Mouse (Mus musculus): ENCODE measurements around the gene Ppp4r1. TPM values are rescaled to one million over a fixed set of nuclear protein-coding genes. Genes with fewer than 3 reads are reported as not detected.

The Ppp4r1 gene
- polyA plus RNA-seq, 1 experiment from 2014 or later: 32.5 TPM

- H3K4me3 ChIP-seq (replicated peaks; ENCODE audit: low read depth, low read length): no peak overlapping the region
- ATAC-seq (replicated peaks; ENCODE audit: low FRiP score, low read depth): no peak
- no peak overlapping the region for H3K27ac ChIP-seq
- no peaks in the 10 kb centered on the region for H3K9me3 ChIP-seq (replicated peaks; ENCODE audit: low read length)
- no peaks in the 10 kb centered on the region for H3K36me3 ChIP-seq (ENCODE audit: insufficient read depth, low read length)
- no peak overlapping the region for H3K9ac ChIP-seq (ENCODE audit: low read depth, low read length)
- WGBS: 59% methylated on average over 4 of the region's 4 CpGs
- TF ChIP-seq CTCF (IDR thresholded peaks at IDR 0.05; ENCODE audit: low read depth): no peak
- no peak overlapping the region for H3K4me2 ChIP-seq (ENCODE audit: low read length)
- no peaks in the 10 kb centered on the region for H3K27me3 ChIP-seq (ENCODE audit: insufficient read depth, low read length)
- DNase-seq (ENCODE audit: low spot score): no peak
- no peaks in the 10 kb centered on the region for H3K4me1 ChIP-seq (replicated peaks; ENCODE audit: insufficient read depth, low read length)
Measured at GRCm38 (mm10) chr17:65798446-65798845, 16.1 kb downstream of the Ppp4r1 start.

GRCm38 (mm10) chr17:65799353-65799752 is 17.0 kb downstream of the Ppp4r1 start:
- TF ChIP-seq CTCF (IDR thresholded peaks at IDR 0.05; ENCODE audit: low read depth): no peak
- WGBS: 77% methylated on average over 1 of the region's 1 CpGs
- Histone ChIP-seq H3K4me3 (replicated peaks; ENCODE audit: low read depth, low read length) (no peak overlapping the region), H3K9me3 (replicated peaks; ENCODE audit: low read length) (no peaks in the 10 kb centered on the region), H3K4me2 (ENCODE audit: low read length) (no peak overlapping the region), H3K9ac (ENCODE audit: low read depth, low read length) (no peak overlapping the region), H3K27me3 (ENCODE audit: insufficient read depth, low read length) (no peaks in the 10 kb centered on the region), H3K27ac (no peak overlapping the region), H3K4me1 (replicated peaks; ENCODE audit: insufficient read depth, low read length) (no peaks in the 10 kb centered on the region), H3K36me3 (ENCODE audit: insufficient read depth, low read length) (no peaks in the 10 kb centered on the region)
- ATAC-seq (replicated peaks; ENCODE audit: low FRiP score, low read depth): no peak
- DNase-seq (ENCODE audit: low spot score): no peak

- no peaks in the 10 kb centered on the region for H3K4me1 ChIP-seq (replicated peaks; ENCODE audit: insufficient read depth, low read length)
- H3K4me3 ChIP-seq (replicated peaks; ENCODE audit: low read depth, low read length): no peak overlapping the region
- DNase-seq (ENCODE audit: low spot score) (no peak), ATAC-seq (replicated peaks; ENCODE audit: low FRiP score, low read depth) (no peak)
- 85% methylated on average over 6 of the region's 6 CpGs for WGBS
- no peaks in the 10 kb centered on the region for H3K27me3 ChIP-seq (ENCODE audit: insufficient read depth, low read length)
- no peak overlapping the region for H3K9ac ChIP-seq (ENCODE audit: low read depth, low read length)
- H3K27ac ChIP-seq: no peak overlapping the region
- no peak overlapping the region for H3K4me2 ChIP-seq (ENCODE audit: low read length)
- 0 out of 2 replicates have a peak, but pooled peaks cover 4% of the 10 kb centered on the region for H3K36me3 ChIP-seq (ENCODE audit: insufficient read depth, low read length)
- TF ChIP-seq CTCF (IDR thresholded peaks at IDR 0.05; ENCODE audit: low read depth): no peak
- no peaks in the 10 kb centered on the region for H3K9me3 ChIP-seq (replicated peaks; ENCODE audit: low read length)
Measured at GRCm38 (mm10) chr17:65800451-65800850, 18.1 kb downstream of the Ppp4r1 start.

GRCm38 (mm10) chr17:65802026-65802425 is 19.7 kb downstream of the Ppp4r1 start:
- DNase-seq (ENCODE audit: low spot score): no peak
- Histone ChIP-seq H3K4me3 (replicated peaks; ENCODE audit: low read depth, low read length) (no peak overlapping the region), H3K9ac (ENCODE audit: low read depth, low read length) (no peak overlapping the region), H3K27ac (no peak overlapping the region), H3K36me3 (ENCODE audit: insufficient read depth, low read length) (0 out of 2 replicates have a peak, but pooled peaks cover 4% of the 10 kb centered on the region), H3K27me3 (ENCODE audit: insufficient read depth, low read length) (no peaks in the 10 kb centered on the region), H3K4me1 (replicated peaks; ENCODE audit: insufficient read depth, low read length) (no peaks in the 10 kb centered on the region), H3K9me3 (replicated peaks; ENCODE audit: low read length) (no peaks in the 10 kb centered on the region), H3K4me2 (ENCODE audit: low read length) (no peak overlapping the region)
- 83% methylated on average over 4 of the region's 4 CpGs for WGBS
- TF ChIP-seq CTCF (IDR thresholded peaks at IDR 0.05; ENCODE audit: low read depth): no peak
- ATAC-seq (replicated peaks; ENCODE audit: low FRiP score, low read depth): no peak

- H3K9ac ChIP-seq (ENCODE audit: low read depth, low read length): no peak overlapping the region
- H3K27me3 ChIP-seq (ENCODE audit: insufficient read depth, low read length): no peaks in the 10 kb centered on the region
- no peak overlapping the region for H3K4me3 ChIP-seq (replicated peaks; ENCODE audit: low read depth, low read length)
- 69% methylated on average over 4 of the region's 4 CpGs for WGBS
- H3K36me3 ChIP-seq (ENCODE audit: insufficient read depth, low read length): 0 out of 2 replicates have a peak, but pooled peaks cover 8% of the 10 kb centered on the region
- no peak overlapping the region for H3K4me2 ChIP-seq (ENCODE audit: low read length)
- no peak for ATAC-seq (replicated peaks; ENCODE audit: low FRiP score, low read depth)
- no peak for TF ChIP-seq CTCF (IDR thresholded peaks at IDR 0.05; ENCODE audit: low read depth)
- no peaks in the 10 kb centered on the region for H3K9me3 ChIP-seq (replicated peaks; ENCODE audit: low read length)
- DNase-seq (ENCODE audit: low spot score): no peak
- H3K4me1 ChIP-seq (replicated peaks; ENCODE audit: insufficient read depth, low read length): no peaks in the 10 kb centered on the region
- H3K27ac ChIP-seq: no peak overlapping the region
Measured at GRCm38 (mm10) chr17:65805966-65806365, 23.6 kb downstream of the Ppp4r1 start.

- Histone ChIP-seq H3K27me3 (ENCODE audit: insufficient read depth, low read length) (no peaks in the 10 kb centered on the region), H3K4me3 (replicated peaks; ENCODE audit: low read depth, low read length) (no peak overlapping the region), H3K9ac (ENCODE audit: low read depth, low read length) (no peak overlapping the region), H3K27ac (no peak overlapping the region), H3K4me2 (ENCODE audit: low read length) (no peak overlapping the region), H3K9me3 (replicated peaks; ENCODE audit: low read length) (no peaks in the 10 kb centered on the region), H3K4me1 (replicated peaks; ENCODE audit: insufficient read depth, low read length) (no peaks in the 10 kb centered on the region), H3K36me3 (ENCODE audit: insufficient read depth, low read length) (0 out of 2 replicates have a peak, but pooled peaks cover 11% of the 10 kb centered on the region)
- 74% methylated on average over 2 of the region's 2 CpGs for whole genome bisulfite sequencing
- TF ChIP-seq CTCF (IDR thresholded peaks at IDR 0.05; ENCODE audit: low read depth): no peak
- ATAC-seq (replicated peaks; ENCODE audit: low FRiP score, low read depth) (no peak), DNase-seq (ENCODE audit: low spot score) (no peak)
Measured at GRCm38 (mm10) chr17:65806416-65806815, 24.0 kb downstream of the Ppp4r1 start.

- no peak for DNase-seq (ENCODE audit: low spot score)
Measured at GRCm38 (mm10) chr17:65811032-65811431, 28.7 kb downstream of the Ppp4r1 start.

More at GRCm38 (mm10) chr17:65811032-65811431, 28.7 kb downstream of the Ppp4r1 start:
- WGBS: 65% methylated on average over 5 of the region's 5 CpGs
- no peak overlapping the region for H3K4me3 ChIP-seq (replicated peaks; ENCODE audit: low read depth, low read length)
- no peaks in the 10 kb centered on the region for H3K27me3 ChIP-seq (ENCODE audit: insufficient read depth, low read length)
- H3K9me3 ChIP-seq (replicated peaks; ENCODE audit: low read length): no peaks in the 10 kb centered on the region
- TF ChIP-seq CTCF (IDR thresholded peaks at IDR 0.05; ENCODE audit: low read depth): peak; percentile 35; the same call in 1 of the 2 replicates
- peaks cover 39% of the 10 kb centered on the region for H3K36me3 ChIP-seq (ENCODE audit: insufficient read depth, low read length)
- no peaks in the 10 kb centered on the region for H3K4me1 ChIP-seq (replicated peaks; ENCODE audit: insufficient read depth, low read length)
- no peak overlapping the region for H3K27ac ChIP-seq
- ATAC-seq (replicated peaks; ENCODE audit: low FRiP score, low read depth): no peak; the same call in 1 of the 2 replicates
- H3K4me2 ChIP-seq (ENCODE audit: low read length): no peak overlapping the region
- H3K9ac ChIP-seq (ENCODE audit: low read depth, low read length): no peak overlapping the region
